Mouse (Mus musculus): ENCODE results near the gene Prelid3b. TPM values are rescaled to one million over a fixed set of nuclear protein-coding genes. Genes with fewer than 3 reads are reported as not detected.

Prelid3b gene
- total RNA-seq, 1 experiment from 2014 or later: 130 TPM

- ATAC-seq (replicated peaks; ENCODE audit: low read depth, poor library complexity, severe bottlenecking): no peak
Measured at GRCm38 (mm10) chr2:174434943-174435342, 37.9 kb downstream of the Prelid3b start.

GRCm38 (mm10) chr2:174428996-174429591 is 43.8 kb downstream of the Prelid3b start:
- ATAC-seq (replicated peaks; ENCODE audit: low read depth, poor library complexity, severe bottlenecking): no peak

- ATAC-seq (replicated peaks; ENCODE audit: low read depth, poor library complexity, severe bottlenecking): no peak
Measured at GRCm38 (mm10) chr2:174428076-174428835, 44.6 kb downstream of the Prelid3b start.

- ATAC-seq (replicated peaks; ENCODE audit: low read depth, poor library complexity, severe bottlenecking): no peak
Measured at GRCm38 (mm10) chr2:174426856-174427255, 46.0 kb downstream of the Prelid3b start.

GRCm38 (mm10) chr2:174424301-174425085 is 48.4 kb downstream of the Prelid3b start:
- ATAC-seq (replicated peaks; ENCODE audit: low read depth, poor library complexity, severe bottlenecking): no peak

GRCm38 (mm10) chr2:174421107-174421506 is 51.8 kb downstream of the Prelid3b start:
- no peak for ATAC-seq (replicated peaks; ENCODE audit: low read depth, poor library complexity, severe bottlenecking)

GRCm38 (mm10) chr2:174415731-174416310 is 57.1 kb downstream of the Prelid3b start, which contains the start of gene Nelfcd:
Nelfcd (plus strand) TSS chr2:174415804.
- peak; percentile 96 for ATAC-seq (replicated peaks; ENCODE audit: low read depth, poor library complexity, severe bottlenecking)

Other genes with a start within 250 kb of the Prelid3b start
- 226 and 282 TPM in 2 replicates for gene Gnas, start 188.8 kb downstream of the Prelid3b start, total RNA-seq (2017)
- gene Gm20721, start 126.4 kb downstream of the Prelid3b start, total RNA-seq (2017): 10.9 and 17.9 TPM in 2 replicates
- gene Nelfcd, start 57.3 kb downstream of the Prelid3b start, total RNA-seq (2017): 39.3 and 43.1 TPM in 2 replicates
- gene Ctsz, start 34.0 kb downstream of the Prelid3b start, total RNA-seq (2017): 104 and 125 TPM in 2 replicates
- gene Tubb1, start 22.4 kb downstream of the Prelid3b start, total RNA-seq (2017): 2.0 TPM in 1 of 2 replicates, not detected in the other
- gene Atp5e, start 9.0 kb downstream of the Prelid3b start, total RNA-seq (2017): 252 and 315 TPM in 2 replicates
- gene Zfp831, start 170.5 kb upstream of the Prelid3b start, total RNA-seq (2017): 2.8 and 4.2 TPM in 2 replicates

Measured in common myeloid progenitor, adult 5-6 weeks (primary cell).